15 mouse cellular contexts compared by ENCODE assay signal in genomic region chr8:118602074-118602473, GRCm38 (mm10).
DNase-seq lines count a peak whose midpoint lies in the region; ATAC-seq lines count a peak whose summit lies in the region.
"Had no signal": no experiment of that assay in that cellular context is flagged by ENCODE, and none has a peak within 500 bp of the region (broad histone marks: within the 10 kb centered on the region; RNA-seq: fewer than 3 reads in every experiment).

No protein-coding gene starts in this region.

- peak; percentile 34; the same call in 1 of the 2 replicates for ATAC-seq in forebrain, embryonic 14.5 days
- no peak for ATAC-seq in forebrain, embryonic 12.5 days (ENCODE audit: low FRiP score)
- peak; percentile 64 for ATAC-seq in hindbrain, embryonic 16.5 days
- no peak for ATAC-seq in hindbrain, embryonic 14.5 days (ENCODE audit: low FRiP score)

- no peak overlapping the region for H3K9ac ChIP-seq in forebrain, embryonic 14.5 days (ENCODE audit: low read length)
- H3K9ac ChIP-seq in forebrain, embryonic 12.5 days, result no peak overlapping the region
- H3K9ac ChIP-seq in hindbrain, embryonic 16.5 days (ENCODE audit: low read depth, low read length), result no peak overlapping the region
- no peak overlapping the region for H3K9ac ChIP-seq in hindbrain, embryonic 14.5 days

- H3K9me3 ChIP-seq in forebrain, embryonic 14.5 days (replicated peaks; ENCODE audit: control insufficient read depth, low read length), result no peaks in the 10 kb centered on the region
- no peaks in the 10 kb centered on the region for H3K9me3 ChIP-seq in forebrain, embryonic 12.5 days
- no peaks in the 10 kb centered on the region for H3K9me3 ChIP-seq in hindbrain, embryonic 16.5 days (ENCODE audit: control insufficient read depth, low read length)
- no peaks in the 10 kb centered on the region for H3K9me3 ChIP-seq in hindbrain, embryonic 14.5 days (ENCODE audit: control insufficient read depth, low read length)

- no peak overlapping the region for H3K4me3 ChIP-seq in forebrain, embryonic 14.5 days (ENCODE audit: low read depth, low read length)
- H3K4me3 ChIP-seq in forebrain, embryonic 12.5 days (replicated peaks), result no peak overlapping the region
- H3K4me3 ChIP-seq in hindbrain, embryonic 16.5 days (ENCODE audit: low read length), result no peak overlapping the region
- no peak overlapping the region for H3K4me3 ChIP-seq in hindbrain, embryonic 14.5 days (replicated peaks; ENCODE audit: low read length)

- H3K27me3 ChIP-seq in forebrain, embryonic 14.5 days (replicated peaks; ENCODE audit: control insufficient read depth, insufficient read depth, low read length), result no peaks in the 10 kb centered on the region
- no peaks in the 10 kb centered on the region for H3K27me3 ChIP-seq in forebrain, embryonic 12.5 days
- H3K27me3 ChIP-seq in hindbrain, embryonic 16.5 days (replicated peaks; ENCODE audit: control insufficient read depth, insufficient read depth, low read length), result no peaks in the 10 kb centered on the region
- no peaks in the 10 kb centered on the region for H3K27me3 ChIP-seq in hindbrain, embryonic 14.5 days (ENCODE audit: control insufficient read depth, insufficient read depth, low read length)

- H3K4me2 ChIP-seq in forebrain, embryonic 14.5 days (ENCODE audit: low read length), result no peak overlapping the region
- H3K4me2 ChIP-seq in forebrain, embryonic 12.5 days, result no peak overlapping the region
- H3K4me2 ChIP-seq in hindbrain, embryonic 16.5 days (ENCODE audit: low read length), result no peak overlapping the region
- H3K4me2 ChIP-seq in hindbrain, embryonic 14.5 days (replicated peaks), result no peak overlapping the region
- H3K4me2 ChIP-seq: heart, embryonic 11.5 days had no signal

- no peaks in the 10 kb centered on the region for H3K36me3 ChIP-seq in forebrain, embryonic 14.5 days (ENCODE audit: control insufficient read depth, insufficient read depth, low read length)
- no peaks in the 10 kb centered on the region for H3K36me3 ChIP-seq in forebrain, embryonic 12.5 days (replicated peaks)
- no peaks in the 10 kb centered on the region for H3K36me3 ChIP-seq in hindbrain, embryonic 16.5 days (ENCODE audit: control insufficient read depth, insufficient read depth, low read length)
- H3K36me3 ChIP-seq in hindbrain, embryonic 14.5 days (replicated peaks; ENCODE audit: control insufficient read depth, insufficient read depth), result no peaks in the 10 kb centered on the region

- no peak overlapping the region for H3K27ac ChIP-seq in forebrain, embryonic 14.5 days (ENCODE audit: low read depth, low read length)
- H3K27ac ChIP-seq in forebrain, embryonic 12.5 days, result no peak overlapping the region
- 0 out of 2 replicates have a peak overlapping the region, but pooled peaks have one; percentile 37 for H3K27ac ChIP-seq in hindbrain, embryonic 16.5 days (ENCODE audit: low read depth, low read length)
- no peak overlapping the region for H3K27ac ChIP-seq in hindbrain, embryonic 14.5 days

- WGBS in forebrain, embryonic 14.5 days, result 53% methylated on average over 8 of the region's 8 CpGs
- 58% methylated on average over 8 of the region's 8 CpGs for WGBS in forebrain, embryonic 12.5 days
- 44% methylated on average over 8 of the region's 8 CpGs for WGBS in hindbrain, embryonic 16.5 days
- 56% methylated on average over 8 of the region's 8 CpGs for WGBS in hindbrain, embryonic 14.5 days

- DNase-seq in forebrain, embryonic 14.5 days (ENCODE audit: low spot score), result peak; percentile 63
- no peak for DNase-seq in hindbrain, embryonic 14.5 days (ENCODE audit: low spot score)
- DNase-seq in kidney, postnatal 4 days, result peak; percentile 6 to 21
- no peak for DNase-seq in kidney, adult 9 months
- DNase-seq in thymus, postnatal 4 days, result peak; percentile 37
- no peak for DNase-seq in thymus, postnatal 36 days
- DNase-seq: adrenal gland, postnatal 14 days; cerebellum, adult 2 months; heart, postnatal 14 days; layer of hippocampus, postnatal 36 days; lung, adult 2 months; lung, postnatal 36 days had no signal

- no peaks in the 10 kb centered on the region for H3K4me1 ChIP-seq in forebrain, embryonic 14.5 days (ENCODE audit: control insufficient read depth, insufficient read depth, low read length)
- H3K4me1 ChIP-seq in forebrain, embryonic 12.5 days, result no peaks in the 10 kb centered on the region
- no peaks in the 10 kb centered on the region for H3K4me1 ChIP-seq in hindbrain, embryonic 16.5 days (ENCODE audit: control insufficient read depth, insufficient read depth, low read depth, low read length)
- H3K4me1 ChIP-seq in hindbrain, embryonic 14.5 days (replicated peaks; ENCODE audit: control insufficient read depth, insufficient read depth, low read length), result no peaks in the 10 kb centered on the region

Comparison
In these comparisons a context has a peak if more than half of its experiments do, and no peak if none do; other contexts are left out.
1. ATAC-seq: peak in forebrain, embryonic 14.5 days (single experiment) and hindbrain, embryonic 16.5 days (single experiment); none in forebrain, embryonic 12.5 days (single experiment) and hindbrain, embryonic 14.5 days (single experiment).
2. DNase-seq: peak in forebrain, embryonic 14.5 days (single experiment), kidney, postnatal 4 days (2 of 2) and thymus, postnatal 4 days (single experiment); none in hindbrain, embryonic 14.5 days (single experiment), kidney, adult 9 months (single experiment) and thymus, postnatal 36 days (0 of 2).